In the genomic region with DNA sequence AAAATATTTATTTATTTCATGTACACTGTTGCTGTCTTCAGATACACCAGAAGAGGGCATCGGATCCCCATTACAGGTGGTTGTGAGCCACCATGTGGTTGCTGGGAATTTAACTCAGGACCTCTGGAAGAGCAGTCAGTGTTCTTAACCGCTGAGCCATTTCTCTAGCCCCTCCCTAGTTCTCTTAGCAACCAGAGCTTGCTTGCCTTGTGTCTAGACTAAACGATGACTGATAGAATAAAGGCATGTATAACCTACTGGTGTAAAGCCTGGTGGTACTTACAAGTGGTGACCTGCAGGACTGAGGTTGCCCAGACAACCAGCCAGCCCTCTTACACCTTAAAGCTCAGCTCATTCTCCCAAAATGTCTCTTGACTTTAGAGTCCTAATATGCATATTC, we compare ENCODE assay signal across 6 mouse cellular contexts. TPM values are rescaled to one million over a fixed set of nuclear protein-coding genes. Genes with fewer than 3 reads are reported as not detected.
"Had no signal": no experiment of that assay in that cellular context is flagged by ENCODE, and none has a peak within 500 bp of the region (broad histone marks: within the 10 kb centered on the region; RNA-seq: fewer than 3 reads in every experiment).

No protein-coding gene starts in this region.

RNA-seq across cellular contexts. Expression of gene Cilp, which starts 9.9 kb away (rescaled TPM):
- total RNA-seq: hematopoietic stem cell, adult 5-6 weeks; layer of hippocampus, postnatal 36 days; left cerebral cortex, adult 18-20 months; left cerebral cortex, postnatal 4 days had no signal
- polyA plus RNA-seq: heart, embryonic 13.5 days; inflammation-experienced regulatory T-cells, adult 6 months had no signal
